Mouse (Mus musculus) left cerebral cortex, postnatal 36 days (tissue): ENCODE data around the gene Slc5a6. TPM values are rescaled to one million over a fixed set of nuclear protein-coding genes. Genes with fewer than 3 reads are reported as not detected.

ENCODE experiments used
- DNase-seq, 2 experiments: peaks; one replicate each; pipeline ENCODE4 v3.0.0; 2021 to 2022; ENCODE audit warnings: low spot score in 2 of 2, mixed read lengths in 1 of 2
- intact Hi-C: fragments of 180-260 bp; cut with DNase I; formaldehyde crosslinking; loops from one replicate; pipeline ENCODE4 v1.15.1; 2025
- total RNA-seq, 2 experiments: library from RNA; stranded (reverse); gene quantifications; 2 replicates each; pipeline ENCODE4 v1.2.3; 2021

Gene Slc5a6
- 10 to 100 TPM; 14.4 to 17.9 TPM for total RNA-seq

- DNase-seq = peak; percentile 27 to 28
- intact Hi-C loops = loop anchor here (5.0 kb wide), 1 partner anchor 87 kb away; the partner anchor contains the start of gene Preb
These were observed at the start of gene Slc5a6 for GRCm38 (mm10) chr5:31048763-31049641. Gene Slc5a6, minus strand, starts transcription at chr5:31048924.

- intact Hi-C loops = no loop called here
- DNase-seq = no peak
These were observed 47.2 kb upstream of the Slc5a6 start for GRCm38 (mm10) chr5:31095711-31096480.

GRCm38 (mm10) chr5:31094799-31095691 lies 46.3 kb upstream of the Slc5a6 start:
- peak; percentile 68 to 82 for DNase-seq
- intact Hi-C loops = no loop called here

- DNase-seq = no peak
- intact Hi-C loops = no loop called here
These were observed 45.5 kb upstream of the Slc5a6 start for GRCm38 (mm10) chr5:31094100-31094798.

GRCm38 (mm10) chr5:31093151-31094041 lies 44.7 kb upstream of the Slc5a6 start:
- intact Hi-C loops = no loop called here
- peak; percentile 61 to 80 for DNase-seq

- peak; percentile 75 to 83 for DNase-seq
- intact Hi-C loops = no loop called here
These were observed 43.7 kb upstream of the Slc5a6 start for GRCm38 (mm10) chr5:31092231-31092975.

GRCm38 (mm10) chr5:31087131-31087530 lies 38.4 kb upstream of the Slc5a6 start:
- intact Hi-C loops = no loop called here
- DNase-seq = no peak

- intact Hi-C loops = no loop called here
- DNase-seq = no peak
These were observed 37.9 kb upstream of the Slc5a6 start for GRCm38 (mm10) chr5:31086606-31087005.

GRCm38 (mm10) chr5:31083949-31084348 lies 35.2 kb upstream of the Slc5a6 start:
- no peak for DNase-seq
- intact Hi-C loops = loop anchor here (5.0 kb wide), 1 partner anchor 38 kb away; no protein-coding TSS in a partner anchor

- no peak for DNase-seq
- intact Hi-C loops = loop anchor here (5.0 kb wide), 1 partner anchor 39 kb away; no protein-coding TSS in a partner anchor
These were observed 34.4 kb upstream of the Slc5a6 start for GRCm38 (mm10) chr5:31082935-31083625.

GRCm38 (mm10) chr5:31082355-31082754 lies 33.6 kb upstream of the Slc5a6 start:
- intact Hi-C loops = loop anchor here (5.0 kb wide), 1 partner anchor 40 kb away; no protein-coding TSS in a partner anchor
- no peak for DNase-seq

GRCm38 (mm10) chr5:31081386-31081785 lies 32.7 kb upstream of the Slc5a6 start:
- intact Hi-C loops = loop anchor here (5.0 kb wide), 1 partner anchor 41 kb away; no protein-coding TSS in a partner anchor
- no peak for DNase-seq

GRCm38 (mm10) chr5:31080795-31081164 lies 32.1 kb upstream of the Slc5a6 start:
- DNase-seq = no peak
- intact Hi-C loops = loop anchor here (5.0 kb wide), 1 partner anchor 42 kb away; no protein-coding TSS in a partner anchor

GRCm38 (mm10) chr5:31080059-31080794 lies 31.5 kb upstream of the Slc5a6 start:
- DNase-seq = peak; percentile 71 to 77
- intact Hi-C loops = loop anchor here (5.0 kb wide), 1 partner anchor 42 kb away; no protein-coding TSS in a partner anchor

- intact Hi-C loops = no loop called here
- no peak for DNase-seq
These were observed 27.6 kb upstream of the Slc5a6 start for GRCm38 (mm10) chr5:31076346-31076745.

- no peak for DNase-seq
- intact Hi-C loops = no loop called here
These were observed 24.5 kb upstream of the Slc5a6 start for GRCm38 (mm10) chr5:31073176-31073575.
